Mouse (Mus musculus) heart, embryonic 12.5 days (tissue): Measurements from ENCODE around the gene Mmd2. TPM values are rescaled to one million over a fixed set of nuclear protein-coding genes. Genes with fewer than 3 reads are reported as not detected.

ENCODE experiments used
- ATAC-seq: fragments of 200-750 bp; cut with Nextera tagmentation; 2 replicates; pipeline ENCODE4 v1.8.0; 2017; ENCODE audit warnings: moderate TSS enrichment, moderate library complexity; ENCODE audit not compliant: insufficient number of reproducible peaks, low FRiP score
- H3K27ac ChIP-seq: fragments of 300-500 bp; sonication (generic); 2 replicates; pipeline ENCODE4 v1.5.1; 2016; ENCODE audit warnings: mild to moderate bottlenecking, moderate library complexity; ENCODE audit not compliant: poor library complexity, severe bottlenecking
- H3K27me3 ChIP-seq: fragments of 300-500 bp; sonication (generic); replicated peaks from 2 replicates; pipeline ENCODE4 v1.6.1; 2016; ENCODE audit warnings: mild to moderate bottlenecking, moderate library complexity
- H3K36me3 ChIP-seq: fragments of 300-500 bp; sonication (generic); 2 replicates; pipeline ENCODE4 v1.6.1; 2016; ENCODE audit warnings: mild to moderate bottlenecking, moderate library complexity
- H3K4me1 ChIP-seq: fragments of 300-500 bp; sonication (generic); replicated peaks from 2 replicates; pipeline ENCODE4 v1.6.1; 2016; ENCODE audit warnings: mild to moderate bottlenecking
- H3K4me2 ChIP-seq: fragments of 300-500 bp; sonication (generic); 2 replicates; pipeline ENCODE4 v1.6.1; 2016; ENCODE audit warnings: mild to moderate bottlenecking, moderate library complexity
- H3K4me3 ChIP-seq: fragments of 300-500 bp; sonication (generic); 2 replicates; pipeline ENCODE4 v1.5.1; 2016; ENCODE audit warnings: mild to moderate bottlenecking
- H3K9ac ChIP-seq: fragments of 300-500 bp; sonication (generic); 2 replicates; pipeline ENCODE4 v1.6.1; 2016; ENCODE audit warnings: mild to moderate bottlenecking, moderate library complexity
- H3K9me3 ChIP-seq: fragments of 300-500 bp; sonication (generic); replicated peaks from 2 replicates; pipeline ENCODE4 v1.6.1; 2016; ENCODE audit warnings: mild to moderate bottlenecking, moderate library complexity
- WGBS: fragments of 180-500 bp; shearing (Covaris S2); methylation state at CpG from one replicate; pipeline ENCODE4 v1.1.7; 2016; 5-methylcytosine and 5-hydroxymethylcytosine counted together
- polyA plus RNA-seq: library from polyadenylated mRNA; unstranded; fragments of >200 nt; fragmentation: Nextera tagmentation; extraction: Ambion mirVana; gene quantifications from 2 replicates; pipeline ENCODE4 v1.2.1, GENCODE M21; 2016

Gene Mmd2
- 0.18 and 0.32 TPM in 2 replicates for polyA plus RNA-seq

DNA sequence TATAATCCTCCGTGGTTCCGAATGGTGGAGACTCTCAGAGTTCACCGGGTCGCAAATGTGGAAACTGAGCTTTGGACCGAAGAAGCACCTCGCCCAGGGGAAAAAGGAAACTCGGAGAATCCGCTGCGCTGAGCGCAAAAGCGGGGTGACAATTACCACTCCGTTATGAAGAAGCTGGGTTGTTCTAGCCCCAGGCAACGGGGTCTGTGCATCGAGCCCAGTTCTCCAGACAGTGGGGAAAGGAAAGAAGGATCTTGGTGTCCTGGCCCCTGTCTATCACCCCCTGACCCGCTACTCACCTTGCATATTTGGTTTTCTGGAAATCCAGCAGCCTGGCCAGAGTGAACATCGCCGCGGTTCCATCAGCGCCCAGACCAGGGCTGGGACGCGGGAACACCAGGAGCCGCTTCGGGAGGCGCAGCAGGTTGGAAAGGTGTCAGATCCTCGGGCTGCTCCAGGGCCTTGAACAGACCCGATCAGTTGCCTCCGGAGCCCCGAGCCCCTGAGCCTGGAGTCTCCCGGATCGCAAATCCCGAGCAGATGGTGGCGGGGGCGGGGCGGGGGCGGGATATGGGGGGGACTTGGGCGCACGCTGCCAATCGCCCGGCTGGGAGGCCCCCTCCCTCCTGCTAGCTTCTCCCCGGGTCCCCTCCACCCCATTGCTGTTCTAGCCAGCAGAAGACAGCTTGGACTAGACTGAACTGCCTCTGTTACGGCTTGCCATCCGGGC, at the start of gene Mmd2:
Gene Mmd2, minus strand, starts transcription at position 542 of the 730 bp plus-strand sequence.
- peaks cover 52% of the 10 kb centered on the region for H3K27me3 ChIP-seq
- 5% methylated on average over 36 of the region's 42 CpGs for WGBS
- no peaks in the 10 kb centered on the region for H3K36me3 ChIP-seq
- ATAC-seq, result peak; percentile 15; the same call in 1 of the 2 replicates
- H3K27ac ChIP-seq, result no peak within 1 kb of the TSS
- H3K9ac ChIP-seq, result peak within 1 kb of the TSS; percentile 55
- peak within 1 kb of the TSS; percentile 80 for H3K4me2 ChIP-seq
- no peaks in the 10 kb centered on the region for H3K9me3 ChIP-seq
- H3K4me1 ChIP-seq, result peaks cover 10% of the 10 kb centered on the region
- peak within 1 kb of the TSS; percentile 45 for H3K4me3 ChIP-seq

DNA sequence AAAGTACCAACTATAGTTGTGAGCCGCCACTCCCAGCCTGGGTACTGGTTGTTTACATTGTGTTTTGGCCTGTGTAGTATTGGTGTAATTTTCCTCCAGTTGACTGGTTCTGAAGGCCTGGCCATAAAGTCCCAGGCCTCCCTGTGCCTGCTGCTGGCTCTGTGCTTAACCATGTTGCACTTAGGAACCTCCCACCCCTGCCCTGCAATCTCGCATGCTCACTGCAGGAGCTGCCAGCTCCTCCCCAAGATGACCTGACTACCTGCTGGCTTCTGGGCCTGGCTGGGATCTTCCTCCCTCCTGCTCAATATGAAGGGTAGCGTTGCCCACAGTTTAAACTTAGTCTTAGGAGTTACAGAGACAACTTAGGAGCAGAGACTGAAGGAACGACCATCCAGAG, 43.7 kb upstream of the Mmd2 start:
- no peak for ATAC-seq
- no peak overlapping the region for H3K27ac ChIP-seq
- peaks cover 18% of the 10 kb centered on the region for H3K36me3 ChIP-seq
- WGBS, result 69% methylated on average over 4 of the region's 4 CpGs
- H3K9ac ChIP-seq, result no peak overlapping the region
- H3K27me3 ChIP-seq, result no peaks in the 10 kb centered on the region
- H3K4me2 ChIP-seq, result no peak overlapping the region
- H3K9me3 ChIP-seq, result no peaks in the 10 kb centered on the region
- H3K4me1 ChIP-seq, result peaks cover 20% of the 10 kb centered on the region
- H3K4me3 ChIP-seq, result no peak overlapping the region

DNA sequence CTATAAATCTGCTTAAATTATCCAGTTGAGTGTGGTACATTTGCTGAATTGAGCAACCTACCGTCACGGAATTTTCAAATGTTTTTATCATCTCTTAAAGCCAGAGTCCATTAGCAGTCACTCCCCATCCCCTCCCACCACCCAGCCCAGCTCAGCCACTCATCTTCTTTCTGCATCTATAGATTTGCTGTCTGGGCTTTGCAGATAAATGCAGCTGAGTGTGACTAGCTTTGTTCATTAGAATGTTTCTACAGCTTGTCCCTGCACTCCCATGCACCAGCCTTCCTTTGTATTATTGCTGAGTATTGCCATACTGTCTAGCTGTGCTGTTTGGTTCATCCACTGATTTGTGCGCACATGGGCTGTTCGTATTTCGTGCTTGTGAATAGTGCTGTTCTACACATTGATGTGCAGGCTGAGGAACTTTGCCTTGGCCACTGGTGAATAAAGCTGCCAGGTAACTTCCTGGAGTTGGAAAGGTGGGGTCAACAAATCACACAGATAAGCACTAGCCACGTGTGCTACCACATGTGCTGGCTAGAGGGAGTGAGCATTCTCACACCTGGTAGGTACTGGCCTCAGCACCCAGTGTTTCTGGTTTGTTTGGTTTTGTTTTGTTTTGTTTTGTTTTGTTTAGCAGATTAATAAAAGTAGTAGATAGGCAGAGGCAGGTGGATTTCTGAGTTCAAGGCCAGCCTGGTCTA, 42.3 kb upstream of the Mmd2 start:
- Histone ChIP-seq H3K4me1 (peaks cover 17% of the 10 kb centered on the region), H3K9me3 (no peaks in the 10 kb centered on the region), H3K4me2 (no peak overlapping the region), H3K27ac (no peak overlapping the region), H3K9ac (no peak overlapping the region), H3K36me3 (peaks cover 5% of the 10 kb centered on the region), H3K27me3 (no peaks in the 10 kb centered on the region), H3K4me3 (no peak overlapping the region)
- 73% methylated on average over 6 of the region's 6 CpGs for WGBS
- ATAC-seq, result peak; percentile 72

- no peak for ATAC-seq
- Histone ChIP-seq H3K27me3 (no peaks in the 10 kb centered on the region), H3K4me1 (peaks cover 17% of the 10 kb centered on the region), H3K4me2 (no peak overlapping the region), H3K4me3 (no peak overlapping the region), H3K9ac (no peak overlapping the region), H3K9me3 (no peaks in the 10 kb centered on the region), H3K36me3 (no peaks in the 10 kb centered on the region), H3K27ac (no peak overlapping the region)
- WGBS, result 37% methylated on average over 3 of the region's 3 CpGs
Observed at GRCm38 (mm10) chr5:142650390-142650789, 41.8 kb upstream of the Mmd2 start.

GRCm38 (mm10) chr5:142649460-142650050, 41.0 kb upstream of the Mmd2 start:
- H3K4me1 ChIP-seq, result peaks cover 17% of the 10 kb centered on the region
- H3K27me3 ChIP-seq, result no peaks in the 10 kb centered on the region
- no peaks in the 10 kb centered on the region for H3K9me3 ChIP-seq
- H3K4me2 ChIP-seq, result no peak overlapping the region
- no peak overlapping the region for H3K27ac ChIP-seq
- H3K9ac ChIP-seq, result no peak overlapping the region
- no peak for ATAC-seq
- peaks cover 7% of the 10 kb centered on the region for H3K36me3 ChIP-seq
- 86% methylated on average over 4 of the region's 4 CpGs for WGBS
- no peak overlapping the region for H3K4me3 ChIP-seq

GRCm38 (mm10) chr5:142648162-142648561, 39.6 kb upstream of the Mmd2 start:
- Histone ChIP-seq H3K36me3 (peaks cover 9% of the 10 kb centered on the region), H3K9me3 (no peaks in the 10 kb centered on the region), H3K4me2 (no peak overlapping the region), H3K4me1 (peaks cover 17% of the 10 kb centered on the region), H3K4me3 (no peak overlapping the region), H3K27me3 (no peaks in the 10 kb centered on the region), H3K9ac (no peak overlapping the region), H3K27ac (no peak overlapping the region)
- WGBS, result 71% methylated on average over 7 of the region's 7 CpGs
- ATAC-seq, result no peak

- no peak overlapping the region for H3K4me3 ChIP-seq
- no peak for ATAC-seq
- no peak overlapping the region for H3K4me2 ChIP-seq
- WGBS, result 80% methylated on average over 6 of the region's 6 CpGs
- peaks cover 34% of the 10 kb centered on the region for H3K36me3 ChIP-seq
- H3K9ac ChIP-seq, result no peak overlapping the region
- no peaks in the 10 kb centered on the region for H3K4me1 ChIP-seq
- H3K27ac ChIP-seq, result no peak overlapping the region
- H3K9me3 ChIP-seq, result no peaks in the 10 kb centered on the region
- H3K27me3 ChIP-seq, result no peaks in the 10 kb centered on the region
Observed at GRCm38 (mm10) chr5:142641331-142642051, 32.9 kb upstream of the Mmd2 start.

GRCm38 (mm10) chr5:142640088-142640487, 31.5 kb upstream of the Mmd2 start:
- Histone ChIP-seq H3K36me3 (peaks cover 32% of the 10 kb centered on the region), H3K4me3 (no peak overlapping the region), H3K9ac (no peak overlapping the region), H3K27ac (no peak overlapping the region), H3K9me3 (no peaks in the 10 kb centered on the region), H3K27me3 (no peaks in the 10 kb centered on the region), H3K4me1 (no peaks in the 10 kb centered on the region), H3K4me2 (no peak overlapping the region)
- ATAC-seq, result no peak
- WGBS, result 86% methylated on average over 5 of the region's 5 CpGs

DNA sequence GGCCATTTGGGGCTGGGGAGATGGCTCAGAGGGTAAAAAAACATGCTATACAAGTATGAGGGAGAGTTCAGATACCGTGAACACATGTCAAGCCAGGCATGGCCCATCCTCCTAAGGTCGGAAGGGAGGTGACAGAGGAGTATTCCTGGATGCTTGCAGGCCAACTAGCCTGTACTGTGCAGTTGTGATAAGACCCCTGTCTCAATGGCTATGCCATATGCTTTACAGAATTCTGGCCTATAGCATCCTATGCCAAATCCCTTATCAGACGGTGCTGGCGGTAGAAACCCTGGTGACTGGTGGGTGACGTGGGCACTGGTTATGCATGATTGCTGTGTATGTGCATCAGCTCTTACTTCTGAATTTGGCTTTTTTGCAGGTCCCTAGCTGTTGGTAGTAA, 29.2 kb upstream of the Mmd2 start:
- no peaks in the 10 kb centered on the region for H3K27me3 ChIP-seq
- H3K9me3 ChIP-seq, result no peaks in the 10 kb centered on the region
- H3K9ac ChIP-seq, result no peak overlapping the region
- H3K4me2 ChIP-seq, result no peak overlapping the region
- H3K4me1 ChIP-seq, result no peaks in the 10 kb centered on the region
- H3K36me3 ChIP-seq, result peaks cover 41% of the 10 kb centered on the region
- 81% methylated on average over 5 of the region's 5 CpGs for WGBS
- H3K4me3 ChIP-seq, result no peak overlapping the region
- H3K27ac ChIP-seq, result no peak overlapping the region
- ATAC-seq, result no peak

GRCm38 (mm10) chr5:142630224-142630623, 21.6 kb upstream of the Mmd2 start:
- Histone ChIP-seq H3K27ac (peak overlapping the region; percentile 68; the same call in 1 of the 2 replicates), H3K4me3 (peak overlapping the region; percentile 72), H3K4me2 (peak overlapping the region; percentile 88), H3K9ac (peak overlapping the region; percentile 86), H3K4me1 (peaks cover 12% of the 10 kb centered on the region), H3K36me3 (peaks cover 17% of the 10 kb centered on the region), H3K27me3 (peaks cover 6% of the 10 kb centered on the region), H3K9me3 (no peaks in the 10 kb centered on the region)
- no peak for ATAC-seq
- 11% methylated on average over 6 of the region's 6 CpGs for WGBS

- H3K4me3 ChIP-seq, result peak overlapping the region; percentile 72
- peak overlapping the region; percentile 88 for H3K4me2 ChIP-seq
- H3K36me3 ChIP-seq, result peaks cover 17% of the 10 kb centered on the region
- no peak; the same call in 1 of the 2 replicates for ATAC-seq
- peaks cover 12% of the 10 kb centered on the region for H3K4me1 ChIP-seq
- peak overlapping the region; percentile 86 for H3K9ac ChIP-seq
- H3K27me3 ChIP-seq, result peaks cover 6% of the 10 kb centered on the region
- H3K27ac ChIP-seq, result peak overlapping the region; percentile 68
- H3K9me3 ChIP-seq, result no peaks in the 10 kb centered on the region
- under 1% methylated on average over 40 of the region's 41 CpGs for WGBS
Observed at GRCm38 (mm10) chr5:142629663-142630025, 21.0 kb upstream of the Mmd2 start.
